Mouse (Mus musculus) CD4-positive, CD25-positive, alpha-beta regulatory T cell, adult 2 months (primary cell): ENCODE measurements around the gene Wars2.

ENCODE experiments used
- DNase-seq: peaks from one replicate; pipeline ENCODE4 v3.0.0-alpha.2; 2012; ENCODE audit warnings: low read depth, low spot score

Gene Wars2

DNA sequence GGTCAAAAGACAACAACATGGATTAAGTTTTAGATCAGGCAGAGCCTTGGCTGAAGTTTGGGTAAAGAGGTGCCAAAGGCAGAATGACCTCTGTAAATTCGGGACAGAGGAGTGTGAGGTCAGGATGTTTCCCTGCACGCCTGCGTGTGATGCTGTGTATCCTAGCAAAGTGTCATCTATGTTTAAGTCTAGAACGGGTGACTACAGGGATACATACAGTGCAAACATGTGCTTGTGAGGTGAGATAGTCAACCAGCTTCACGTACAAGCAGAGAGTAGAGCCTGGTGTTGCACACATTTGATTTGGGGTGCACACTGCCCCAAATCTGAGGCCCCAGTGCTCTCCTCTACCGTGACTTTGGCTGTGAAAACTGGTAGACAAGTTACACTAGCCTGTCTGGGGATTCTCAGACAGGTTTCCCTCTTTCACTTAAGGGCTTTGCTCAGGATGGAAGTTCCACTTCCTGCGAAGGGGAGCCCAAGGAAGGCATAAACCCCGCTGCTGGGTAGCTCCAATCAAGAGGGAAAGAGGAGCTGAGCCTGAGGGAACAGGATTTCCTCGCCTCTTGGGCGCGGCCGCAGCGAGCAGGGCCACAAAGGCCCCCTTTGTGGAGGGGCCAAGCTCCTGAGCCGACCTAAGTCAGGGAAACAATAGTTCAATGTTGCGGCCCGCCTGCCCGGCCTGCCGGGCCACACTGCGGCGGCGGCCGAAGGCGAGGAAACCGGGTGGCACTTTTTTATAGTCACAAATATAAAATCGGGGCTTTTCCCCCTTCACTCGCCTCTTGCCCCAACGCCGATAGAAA, 107.3 kb downstream of the Wars2 start:
- no peak for DNase-seq

DNA sequence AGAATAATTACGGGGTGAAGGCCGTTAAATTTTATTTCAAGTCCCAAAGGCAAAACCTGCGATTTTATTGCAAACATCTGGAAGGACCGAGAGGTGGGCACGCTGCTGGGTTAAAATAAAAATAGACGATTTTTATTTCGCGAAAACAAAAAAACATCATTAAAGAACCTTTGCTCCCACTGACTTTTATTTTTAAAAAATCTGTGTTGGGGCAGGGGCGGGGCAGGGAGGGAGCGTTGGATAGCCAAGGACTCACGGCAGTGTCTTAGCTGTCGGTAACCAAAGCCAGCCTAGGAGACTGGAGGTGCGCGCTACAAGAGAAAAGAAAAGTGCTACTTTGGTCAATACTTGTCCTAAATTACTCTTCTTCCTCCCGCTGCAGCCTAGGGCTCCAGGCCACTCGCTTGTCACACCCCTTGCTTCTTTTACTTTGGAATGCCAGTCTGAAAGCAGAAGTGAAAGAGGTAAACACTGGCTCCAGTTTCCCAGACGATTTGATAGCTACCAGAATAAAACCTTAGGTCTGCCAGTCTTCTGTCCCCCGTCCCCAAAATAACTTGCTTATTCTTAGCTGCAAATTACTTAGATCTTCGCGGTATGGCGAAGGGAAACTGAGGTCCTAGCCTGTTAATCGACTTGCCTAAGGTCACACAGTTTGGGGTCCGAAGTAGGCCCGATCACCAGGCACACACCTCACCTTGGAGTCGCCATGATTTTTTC, 108.1 kb downstream of the Wars2 start:
- no peak for DNase-seq

DNA sequence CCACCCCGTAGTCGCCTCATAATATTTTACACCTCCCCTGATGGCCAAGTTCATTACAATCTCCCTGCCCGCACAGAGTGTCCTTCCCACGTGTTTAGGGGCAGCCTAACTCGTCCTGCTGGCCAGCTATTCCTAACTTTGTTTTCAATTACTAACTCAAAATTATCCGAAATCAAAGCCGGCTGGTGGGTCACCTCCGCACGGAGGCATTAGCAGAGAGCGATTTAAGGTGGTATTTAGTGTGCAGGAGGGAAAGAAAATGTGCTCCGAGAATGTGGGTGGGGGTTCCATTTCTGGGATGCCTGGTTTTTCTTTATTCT, 108.6 kb downstream of the Wars2 start:
- DNase-seq = no peak

DNA sequence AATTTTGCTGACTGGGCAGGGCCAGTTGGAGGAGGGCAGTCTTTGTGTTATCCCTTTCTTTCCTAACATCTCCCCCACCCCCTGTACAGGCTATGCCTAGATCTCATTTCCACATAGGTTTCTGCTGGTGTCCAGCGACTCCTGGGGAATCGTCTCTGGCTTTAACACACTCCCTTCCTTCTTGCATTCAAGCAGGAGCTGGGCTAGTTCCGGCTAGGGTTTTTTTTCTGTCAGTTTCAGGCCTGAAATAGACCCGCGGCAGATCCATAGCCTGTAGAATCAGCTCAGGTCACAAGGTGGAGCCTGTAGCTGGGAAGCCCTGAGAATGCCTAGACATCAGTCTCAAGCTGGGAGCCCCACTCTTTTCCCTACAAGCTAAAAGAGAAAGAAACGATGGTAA, 109.0 kb downstream of the Wars2 start:
- DNase-seq = no peak

DNA sequence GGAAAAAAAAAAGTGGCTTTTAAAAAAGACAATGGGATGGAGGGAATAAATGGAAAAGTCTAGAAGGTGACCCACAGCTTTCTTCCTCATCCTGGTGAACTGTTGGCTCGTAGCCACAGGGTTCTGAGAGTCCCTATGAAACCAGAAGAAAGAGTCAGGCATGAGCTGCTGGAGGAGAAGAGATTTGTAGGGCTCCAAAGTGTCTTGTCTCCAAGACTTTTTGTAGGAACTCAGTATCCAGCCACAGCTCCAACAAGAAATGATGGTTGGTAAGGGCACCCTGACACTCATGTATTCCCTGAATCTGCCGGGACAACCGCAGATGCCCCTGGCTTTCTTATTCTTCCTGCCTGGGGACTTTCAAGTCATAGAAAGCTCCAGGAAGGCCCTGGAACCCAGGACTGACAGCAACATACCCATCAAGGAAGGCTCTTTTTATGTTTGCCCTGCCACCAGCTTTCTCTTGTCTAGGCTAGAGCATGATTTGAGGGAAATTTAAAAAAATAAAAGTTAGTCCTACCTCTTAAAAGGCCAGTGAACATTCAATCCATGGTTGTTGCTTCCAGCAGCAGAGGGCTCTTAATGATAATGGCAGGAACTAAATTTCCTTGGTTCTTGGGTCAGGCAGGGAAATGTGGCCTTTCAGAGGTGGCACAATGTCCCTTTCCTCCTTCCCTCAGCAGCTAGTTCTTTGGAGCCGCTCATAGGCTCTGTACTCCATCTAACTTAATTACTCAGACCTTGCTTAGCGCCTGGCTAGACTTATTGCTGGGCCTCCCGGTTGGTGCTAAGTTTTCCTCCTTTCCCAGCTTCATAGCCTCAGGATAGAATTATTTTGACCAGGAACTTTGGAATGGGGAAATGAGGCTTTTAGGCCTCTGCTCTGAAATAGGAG, 110.7 kb downstream of the Wars2 start:
- no peak for DNase-seq

DNA sequence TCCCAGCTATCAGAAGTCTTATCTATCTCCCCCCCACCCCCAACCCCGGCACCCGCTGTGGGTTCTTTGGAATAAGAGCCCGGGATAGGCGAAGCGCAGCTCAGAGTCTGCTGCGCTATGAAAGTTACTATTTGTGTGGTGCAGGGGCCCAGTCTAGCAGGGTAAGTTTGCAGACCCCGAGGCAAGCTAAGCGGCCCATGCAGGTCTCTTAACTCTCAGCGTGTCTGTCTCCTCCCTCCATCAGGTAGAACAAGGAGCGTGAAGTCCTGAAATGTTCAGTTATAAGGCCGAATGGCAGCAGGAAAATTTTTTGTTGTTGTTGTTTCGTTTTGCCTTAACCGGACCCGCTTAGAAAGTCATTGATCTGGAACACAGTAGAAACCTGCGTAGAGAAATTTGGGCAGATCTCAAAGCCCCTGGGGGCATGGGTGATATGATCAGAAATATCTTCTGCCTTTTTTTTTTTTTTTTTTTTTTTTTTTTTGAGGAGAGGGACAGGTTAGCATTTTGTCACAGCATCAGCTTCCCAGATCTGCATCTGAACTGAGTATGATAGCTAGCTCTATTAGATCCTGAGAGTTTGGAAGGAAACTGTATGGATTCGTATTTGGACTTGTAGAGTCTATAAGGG, 111.7 kb downstream of the Wars2 start:
- DNase-seq = no peak

DNA sequence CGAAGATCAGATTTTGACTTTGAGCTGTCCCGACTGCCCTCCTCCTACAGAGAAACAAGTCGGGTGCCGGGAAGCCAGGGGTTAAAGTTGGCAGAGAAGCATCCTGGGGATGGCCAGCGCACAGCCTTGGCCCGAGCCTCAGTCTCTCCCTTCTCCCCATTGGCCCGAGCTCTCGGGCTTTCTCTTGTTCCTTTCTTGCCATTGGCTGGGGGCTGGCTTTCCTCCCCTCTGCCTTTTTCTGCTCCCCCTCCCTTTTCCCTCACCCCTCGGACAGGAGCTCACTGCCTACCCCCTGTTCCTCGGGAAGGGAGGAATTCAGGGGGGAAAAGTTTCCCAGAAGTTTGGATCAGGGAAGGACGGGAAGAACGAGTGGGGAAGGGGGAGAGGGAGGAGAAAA, 112.2 kb downstream of the Wars2 start:
- DNase-seq = no peak

DNA sequence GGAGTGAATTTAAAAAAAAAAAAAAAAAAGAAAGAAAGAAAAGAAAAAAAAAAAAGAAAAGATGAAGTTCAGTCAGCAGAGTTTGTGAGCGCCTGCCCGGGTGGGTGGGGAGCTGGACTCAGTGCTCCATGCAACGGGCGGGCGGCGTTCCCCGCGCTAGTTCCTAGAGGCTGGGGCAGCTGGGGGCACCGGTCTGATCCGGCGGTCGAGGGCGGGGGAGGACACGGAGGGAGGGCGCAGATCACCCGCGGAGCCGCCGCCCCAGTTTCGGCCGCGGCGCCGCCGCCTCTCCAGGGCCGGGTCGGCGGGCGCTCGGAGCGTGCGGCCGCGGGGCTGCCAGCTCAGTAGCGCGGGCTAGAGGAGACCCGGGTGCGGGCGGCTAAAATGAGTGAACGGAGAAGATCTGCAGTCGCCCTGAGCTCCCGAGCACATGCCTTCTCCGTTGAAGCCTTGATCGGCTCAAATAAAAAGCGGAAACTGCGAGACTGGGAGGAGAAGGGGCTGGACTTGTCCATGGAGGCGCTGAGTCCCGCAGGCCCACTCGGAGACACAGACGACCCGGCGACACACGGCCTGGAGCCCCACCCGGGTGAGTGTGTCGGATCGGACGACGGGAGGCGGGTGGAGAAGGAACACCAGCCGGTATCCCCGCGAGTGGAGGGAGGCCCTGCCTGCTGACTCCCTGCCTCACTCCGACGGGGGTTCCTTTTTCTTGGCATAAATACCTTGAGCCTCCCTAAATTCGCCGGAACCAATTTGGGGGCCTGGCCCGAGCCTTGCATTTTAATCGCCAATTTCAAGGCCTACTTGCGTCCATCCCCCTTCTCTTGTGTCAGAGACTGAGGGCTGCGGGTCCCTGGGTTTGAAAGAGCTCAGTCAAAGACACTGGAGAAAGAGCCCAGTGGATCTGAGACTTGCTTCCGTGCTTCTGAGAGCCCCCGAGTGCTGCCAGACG, 112.9 kb downstream of the Wars2 start:
- peak; percentile 15 for DNase-seq

DNA sequence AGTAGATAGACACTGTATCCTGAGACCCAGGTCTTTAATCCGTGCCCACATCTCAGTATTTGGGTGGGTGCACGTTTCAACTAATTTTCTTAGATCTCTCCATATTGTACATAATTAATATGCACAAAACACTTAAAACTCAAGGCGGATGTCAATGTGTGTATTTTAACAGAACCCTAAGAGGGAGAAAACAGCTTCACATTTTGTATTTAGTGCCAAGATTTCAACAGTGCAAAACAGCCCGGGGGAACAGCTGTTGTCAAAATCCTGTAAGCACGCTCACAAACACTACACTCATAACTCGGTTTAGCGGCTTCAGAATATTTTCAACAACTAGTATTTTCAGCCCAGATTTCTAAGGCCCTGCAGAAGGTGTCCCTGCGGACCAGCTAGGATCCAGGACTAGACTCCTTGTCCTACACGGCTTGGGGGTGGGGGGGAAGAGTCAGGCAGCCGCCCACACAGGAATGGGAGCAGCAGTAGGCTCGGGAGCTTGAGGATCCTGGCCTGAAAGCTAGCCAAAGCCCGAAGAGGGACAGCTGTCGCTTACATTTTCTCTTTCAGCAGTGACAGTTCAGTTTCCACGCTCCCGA, 113.8 kb downstream of the Wars2 start:
- DNase-seq = no peak

DNA sequence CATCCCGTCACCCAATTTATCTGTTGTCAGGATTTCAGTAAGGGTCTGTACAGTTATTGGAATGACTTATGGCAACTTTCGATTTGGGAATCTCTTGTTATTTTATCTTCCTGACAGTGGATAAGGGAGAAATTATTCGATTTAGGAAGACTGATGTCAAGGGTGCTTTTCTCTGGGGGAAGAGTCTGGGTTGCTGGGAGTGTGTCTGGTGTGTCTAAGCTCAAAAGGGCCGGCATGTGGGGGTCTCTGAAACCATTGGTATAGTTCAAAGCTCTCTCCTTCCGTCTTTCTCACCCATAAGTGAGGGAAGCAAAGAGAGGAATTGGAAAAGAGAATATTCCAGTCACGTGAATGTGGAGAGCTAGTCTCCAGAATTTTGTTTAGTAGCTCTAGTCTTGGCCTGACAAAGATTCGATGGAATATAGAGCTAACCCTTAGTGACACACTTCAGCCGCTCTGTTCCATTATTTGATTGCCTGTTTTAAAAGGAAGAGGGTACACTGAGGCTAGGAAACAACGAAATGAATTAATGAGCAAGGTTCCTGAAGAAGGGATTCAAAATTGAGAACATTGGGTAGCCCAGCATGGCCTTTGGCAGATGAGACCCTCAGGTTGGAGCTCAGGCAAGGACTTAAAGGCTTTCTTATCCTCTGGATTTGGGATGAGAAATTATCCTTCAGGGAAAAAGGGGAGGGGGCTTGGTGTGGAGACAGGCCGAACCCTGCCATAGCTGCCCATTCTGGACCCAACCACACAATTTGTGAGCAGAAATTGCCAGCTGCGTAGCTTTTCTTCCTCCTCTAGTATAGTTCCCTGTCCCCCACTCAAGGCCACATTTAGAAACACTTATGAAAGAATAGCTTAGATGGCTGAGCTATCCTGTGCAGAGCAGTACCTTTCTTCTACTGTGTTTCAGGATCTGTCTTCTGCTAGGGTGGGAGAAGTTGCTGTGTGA, 114.8 kb downstream of the Wars2 start:
- DNase-seq = no peak

DNA sequence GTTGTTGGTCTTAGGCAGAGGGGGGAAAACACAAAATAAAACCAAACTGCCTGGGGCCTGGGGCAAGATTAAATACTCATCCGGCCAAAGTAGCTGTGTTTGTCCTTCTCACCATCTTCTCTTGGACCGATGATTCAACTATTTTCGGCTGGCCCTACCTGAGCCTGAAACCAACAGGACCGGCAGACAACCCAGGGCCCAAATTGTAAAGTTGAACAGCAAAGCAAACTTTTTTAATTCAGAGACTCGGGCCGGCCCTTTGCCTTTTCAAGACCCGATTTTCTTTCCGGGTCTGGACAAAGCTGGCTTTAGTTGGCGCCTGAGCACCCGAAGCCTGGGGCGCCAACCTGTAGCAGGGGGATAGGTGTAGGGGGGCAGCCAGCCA, 115.5 kb downstream of the Wars2 start:
- DNase-seq = no peak

DNA sequence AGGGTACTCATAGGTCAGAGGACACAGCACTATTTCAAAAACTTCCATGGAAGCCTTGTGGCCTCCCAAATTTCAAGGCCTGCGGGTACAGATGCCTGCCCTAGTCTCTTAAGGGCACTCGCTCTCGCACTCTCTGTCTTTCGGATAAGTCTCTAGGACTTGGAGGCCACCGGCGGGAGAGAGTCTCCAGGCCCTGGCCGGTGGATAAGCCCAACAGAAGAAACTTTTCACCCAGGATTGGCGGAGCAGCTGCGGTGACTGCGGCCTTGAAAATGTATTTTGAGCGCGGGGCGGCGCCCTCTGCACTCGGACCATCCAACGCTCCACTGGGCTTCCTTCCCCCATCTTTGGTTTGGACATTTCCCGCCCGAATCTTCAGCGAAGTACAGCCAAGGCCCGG, 115.9 kb downstream of the Wars2 start:
- no peak for DNase-seq

DNA sequence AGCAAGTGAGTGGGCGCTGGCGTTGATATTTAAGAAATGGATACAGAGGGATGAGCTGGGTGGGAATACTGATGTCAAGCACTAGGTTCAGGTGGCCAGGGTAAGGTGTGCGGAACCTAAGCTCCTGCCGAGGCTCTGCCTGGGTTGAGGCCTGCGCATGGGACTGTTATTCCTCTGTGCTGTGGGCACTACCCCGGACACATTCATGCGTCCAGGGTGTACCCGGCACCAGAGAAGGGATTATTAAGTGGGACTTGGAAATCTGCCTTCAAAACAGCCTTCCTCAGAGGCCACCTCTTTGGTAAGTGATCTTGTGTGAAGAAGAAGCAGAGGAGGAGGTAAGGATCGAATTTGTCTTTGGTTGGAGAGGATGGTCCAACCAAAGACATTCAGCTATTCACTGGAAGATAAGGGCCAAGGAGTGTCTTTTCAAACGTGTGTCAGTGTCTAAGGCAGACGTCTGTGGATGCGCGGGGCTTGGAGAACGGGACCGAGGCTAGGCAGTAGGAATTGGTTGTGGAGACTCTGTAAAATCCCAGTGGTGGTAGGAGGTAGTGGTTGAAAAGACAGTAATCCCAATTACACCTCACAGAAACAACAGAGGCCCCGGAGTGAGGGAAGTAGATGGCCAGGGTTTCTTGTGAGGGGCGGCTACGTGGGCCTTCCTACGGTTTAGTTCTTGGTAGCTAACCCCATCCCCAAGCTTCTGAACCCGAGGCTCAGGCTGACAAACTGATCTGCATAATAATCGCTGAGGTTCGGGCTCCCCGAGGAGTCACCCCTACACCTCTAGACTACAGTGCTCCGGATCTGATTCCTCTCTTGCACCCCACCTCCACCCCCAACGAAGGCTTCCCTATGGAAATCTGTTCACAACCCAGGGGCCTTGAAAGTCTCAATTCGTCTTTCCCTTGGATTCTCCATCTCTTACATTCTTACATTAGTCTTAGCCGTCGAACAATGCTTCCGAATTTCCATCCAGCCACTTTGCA, 117.0 kb downstream of the Wars2 start:
- DNase-seq = no peak

DNA sequence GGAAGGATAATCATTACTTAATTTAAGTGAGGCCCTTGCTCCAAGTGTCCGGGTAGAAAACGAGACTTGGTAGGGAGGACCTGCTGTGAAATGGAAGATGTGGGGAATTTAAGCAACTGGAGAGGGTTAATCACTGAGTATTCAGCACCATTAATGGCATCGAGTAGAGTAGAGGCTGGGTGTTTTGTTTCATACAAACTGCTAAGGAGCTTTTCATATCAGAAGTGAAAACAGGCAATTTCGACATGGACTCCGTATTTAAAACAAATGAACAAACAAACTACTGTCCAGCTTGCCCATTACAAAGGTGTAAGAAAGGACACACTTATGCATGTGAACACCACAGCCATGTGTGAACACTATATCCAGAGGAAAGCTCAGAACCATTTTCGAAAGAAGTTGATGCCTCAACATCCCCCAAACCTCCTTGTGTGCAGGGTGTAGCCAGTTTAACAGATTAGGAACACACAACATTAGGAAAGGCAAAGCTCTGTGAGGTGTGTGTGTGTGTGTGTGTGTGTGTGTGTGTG, 118.9 kb downstream of the Wars2 start:
- DNase-seq = no peak

DNA sequence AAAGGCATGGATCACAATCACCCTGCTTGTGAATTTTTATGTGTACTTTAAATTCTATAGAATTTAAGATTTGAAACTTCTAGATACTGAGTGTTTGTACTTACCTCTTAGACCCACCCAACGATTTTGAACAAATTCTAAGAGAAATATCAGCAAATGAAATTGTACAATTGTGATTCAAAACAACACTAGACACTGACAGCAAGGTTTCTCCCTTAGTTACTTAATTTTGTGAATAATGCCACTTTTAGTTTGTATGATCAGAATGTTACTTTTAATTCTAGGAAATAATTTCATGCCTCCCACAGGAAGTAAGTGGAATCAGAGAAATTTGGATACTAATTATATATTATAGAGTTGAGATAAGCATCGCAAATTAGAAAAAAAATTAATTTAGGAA, 119.5 kb downstream of the Wars2 start:
- no peak for DNase-seq

DNA sequence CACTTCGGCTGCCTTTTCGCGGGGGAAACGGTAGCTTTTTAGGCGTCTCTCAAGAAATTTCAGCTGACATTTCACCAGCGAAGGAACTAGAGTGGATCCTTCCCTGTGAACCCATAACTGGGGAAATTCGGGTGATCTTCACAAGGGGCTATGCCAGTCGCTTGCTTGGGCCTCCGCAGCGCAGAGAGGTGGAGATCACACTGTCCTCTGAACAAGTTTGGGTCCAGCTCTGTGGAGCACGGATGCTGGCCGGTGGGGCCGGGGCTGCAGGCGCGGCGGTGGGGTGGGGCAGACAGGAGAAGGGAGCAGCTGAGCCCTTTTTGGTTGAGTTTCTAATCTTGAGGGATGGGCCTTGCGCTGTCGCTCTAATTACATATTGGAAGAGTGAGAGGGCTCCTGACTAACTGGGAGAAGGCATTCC, 120.5 kb downstream of the Wars2 start:
- DNase-seq = no peak

DNA sequence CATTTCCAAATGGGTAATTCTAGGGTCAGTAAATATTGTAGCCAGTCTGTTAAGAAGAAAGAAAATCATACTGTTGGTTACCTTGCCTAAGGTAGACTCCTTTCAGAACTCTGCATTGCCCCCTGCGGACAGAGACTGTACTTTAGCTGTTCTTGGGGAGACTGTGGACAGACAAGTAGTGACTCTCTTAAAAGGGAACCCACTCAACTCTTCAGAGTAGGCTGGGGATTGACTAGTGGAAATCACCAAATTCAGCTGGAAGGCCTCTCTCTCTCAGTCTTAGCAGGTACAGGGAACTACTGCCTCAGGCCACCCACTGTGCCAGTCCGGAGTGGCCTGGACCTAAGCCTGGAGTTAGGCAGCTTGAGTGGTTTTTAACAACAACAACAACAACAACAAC, 121.1 kb downstream of the Wars2 start:
- DNase-seq = no peak

DNA sequence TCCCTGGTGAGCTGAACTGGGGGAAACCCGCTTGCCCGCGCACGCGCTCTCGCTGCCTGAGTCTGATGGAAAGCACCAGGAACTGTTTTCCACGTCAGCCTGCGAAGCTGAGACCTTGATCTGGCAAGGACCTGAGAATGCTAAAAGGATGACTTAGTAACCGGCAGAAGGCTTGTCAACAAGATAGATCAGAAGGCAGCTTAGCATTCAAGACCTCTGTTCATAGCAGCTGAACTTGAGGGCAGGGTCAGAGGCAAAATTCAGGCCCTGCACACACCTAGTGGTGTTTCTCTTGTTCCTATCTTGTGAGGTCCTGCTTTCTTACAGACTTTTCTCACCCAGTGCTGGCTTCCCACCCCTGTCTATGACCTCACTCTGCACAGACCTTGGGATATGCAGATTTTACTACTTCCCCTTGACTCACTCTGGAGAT, 122.6 kb downstream of the Wars2 start:
- DNase-seq = no peak
